ENCODE assay signal across 9 mouse cellular contexts in the genomic region with DNA sequence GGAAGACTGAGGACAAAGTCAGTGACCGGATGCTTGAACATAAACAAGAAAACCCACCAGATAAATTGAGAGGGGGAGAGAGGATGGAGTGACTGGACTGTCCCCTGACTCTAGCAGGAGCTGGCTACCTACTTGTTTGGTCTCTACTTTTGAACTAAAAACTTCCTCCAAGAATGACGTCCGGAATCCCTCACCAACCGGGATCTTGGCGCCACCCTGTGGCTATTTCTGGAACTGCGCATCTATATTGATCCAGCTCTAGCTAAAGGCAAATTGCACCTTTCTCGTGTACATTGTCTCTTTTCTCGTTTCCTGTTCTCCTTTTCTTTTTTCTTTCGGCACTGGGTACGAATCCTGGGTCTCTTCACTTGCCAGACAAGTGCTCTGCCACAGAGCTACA. TPM values are rescaled to one million over a fixed set of nuclear protein-coding genes. Genes with fewer than 3 reads are reported as not detected.
DNase-seq lines count a peak whose midpoint lies in the region; ATAC-seq lines count a peak whose summit lies in the region.
"Had no signal": no experiment of that assay in that cellular context is flagged by ENCODE, and none has a peak within 500 bp of the region (broad histone marks: within the 10 kb centered on the region; RNA-seq: fewer than 3 reads in every experiment).

No protein-coding gene starts in this region.

- H3K9me3 ChIP-seq in hindbrain, embryonic 10.5 days, result no peaks in the 10 kb centered on the region
- H3K9me3 ChIP-seq in hindbrain, embryonic 12.5 days (replicated peaks), result no peaks in the 10 kb centered on the region
- no peaks in the 10 kb centered on the region for H3K9me3 ChIP-seq in embryonic facial prominence, embryonic 10.5 days
- H3K9me3 ChIP-seq: neural tube, embryonic 13.5 days had no signal

- peak; percentile 83 for DNase-seq in hindbrain, embryonic 10.5 days (ENCODE audit: low spot score)
- peak; percentile 89 for DNase-seq in adrenal gland, postnatal 14 days
- DNase-seq in embryonic facial prominence, embryonic 10.5 days (ENCODE audit: low spot score), result peak; percentile 85
- peak; percentile 85 to 93 for DNase-seq in heart, postnatal 14 days
- DNase-seq in left cerebral cortex, adult 8-10 months (ENCODE audit: low spot score in 2 of 2), result peak; percentile 36 to 86
- peak; percentile 32 to 75 for DNase-seq in monocyte, adult 2 months (ENCODE audit: low read depth in 1 of 2, low spot score in 2 of 2)
- peak; percentile 19 for DNase-seq in telencephalon, adult 2 months (ENCODE audit: low read depth, low spot score)

- no peak overlapping the region for H3K4me2 ChIP-seq in hindbrain, embryonic 12.5 days (replicated peaks)
- H3K4me2 ChIP-seq: neural tube, embryonic 13.5 days had no signal

- H3K9ac ChIP-seq in hindbrain, embryonic 12.5 days, result no peak overlapping the region
- H3K9ac ChIP-seq: neural tube, embryonic 13.5 days had no signal

- H3K27me3 ChIP-seq in hindbrain, embryonic 10.5 days (ENCODE audit: insufficient read depth, poor library complexity, severe bottlenecking), result peaks cover 9% of the 10 kb centered on the region; the same call in 1 of the 2 replicates
- no peaks in the 10 kb centered on the region for H3K27me3 ChIP-seq in hindbrain, embryonic 12.5 days
- H3K27me3 ChIP-seq in embryonic facial prominence, embryonic 10.5 days (replicated peaks; ENCODE audit: low read depth, poor library complexity, severe bottlenecking), result no peaks in the 10 kb centered on the region
- H3K27me3 ChIP-seq: neural tube, embryonic 13.5 days had no signal

- no peak overlapping the region for H3K27ac ChIP-seq in hindbrain, embryonic 10.5 days
- no peak overlapping the region for H3K27ac ChIP-seq in hindbrain, embryonic 12.5 days
- H3K27ac ChIP-seq in embryonic facial prominence, embryonic 10.5 days (replicated peaks), result no peak overlapping the region
- H3K27ac ChIP-seq: neural tube, embryonic 13.5 days had no signal

- no peak for ATAC-seq in hindbrain, embryonic 12.5 days (ENCODE audit: low FRiP score)

- no peaks in the 10 kb centered on the region for H3K36me3 ChIP-seq in hindbrain, embryonic 10.5 days
- H3K36me3 ChIP-seq in hindbrain, embryonic 12.5 days, result no peaks in the 10 kb centered on the region
- no peaks in the 10 kb centered on the region for H3K36me3 ChIP-seq in embryonic facial prominence, embryonic 10.5 days (replicated peaks)
- H3K36me3 ChIP-seq: neural tube, embryonic 13.5 days had no signal

- no peak overlapping the region for H3K4me3 ChIP-seq in hindbrain, embryonic 10.5 days
- H3K4me3 ChIP-seq in hindbrain, embryonic 12.5 days, result no peak overlapping the region
- no peak overlapping the region for H3K4me3 ChIP-seq in embryonic facial prominence, embryonic 10.5 days
- H3K4me3 ChIP-seq: neural tube, embryonic 13.5 days had no signal

- intact Hi-C loops in heart, postnatal 14 days (cut with DNase I), result loop anchor here (1.0 to 2.0 kb wide), 3 partner anchors 27 to 141 kb away; no protein-coding TSS in a partner anchor

- WGBS in hindbrain, embryonic 10.5 days, result 12% methylated on average over 10 of the region's 10 CpGs
- WGBS in hindbrain, embryonic 12.5 days, result 15% methylated on average over 10 of the region's 10 CpGs
- WGBS in embryonic facial prominence, embryonic 10.5 days, result 9% methylated on average over 10 of the region's 10 CpGs

- peaks cover 20% of the 10 kb centered on the region; the same call in 1 of the 2 replicates for H3K4me1 ChIP-seq in hindbrain, embryonic 10.5 days (replicated peaks)
- H3K4me1 ChIP-seq in hindbrain, embryonic 12.5 days, result peaks cover 8% of the 10 kb centered on the region; the same call in 1 of the 2 replicates
- H3K4me1 ChIP-seq in embryonic facial prominence, embryonic 10.5 days, result peaks cover 14% of the 10 kb centered on the region

RNA-seq across cellular contexts. Expression of gene Tent5b, which starts 28.4 kb away (rescaled TPM):
- polyA plus RNA-seq in hindbrain, embryonic 10.5 days (2016; fragmentation: Nextera tagmentation; extraction: Ambion mirVana), result 1.2 and 2.1 TPM in 2 replicates
- polyA plus RNA-seq in hindbrain, embryonic 12.5 days (2016; fragmentation: Nextera tagmentation; extraction: Ambion mirVana), result 1.0 and 1.5 TPM in 2 replicates
- total RNA-seq in adrenal gland, postnatal 14 days (2021), result 0.67 and 2.0 TPM in 2 replicates
- polyA plus RNA-seq in embryonic facial prominence, embryonic 10.5 days (2016; fragmentation: Nextera tagmentation; extraction: Ambion mirVana), result 1.0 and 1.2 TPM in 2 replicates
- 1 to 10 TPM; 3.5 to 5.1 TPM for total RNA-seq in heart, postnatal 14 days (2021)
- under 1 TPM in 2 of 4 experiments, not detected in 2; 0.14 to 0.26 TPM for total RNA-seq in left cerebral cortex, adult 8-10 months (2022)

RNA-seq across cellular contexts. Expression of gene Trnp1, which starts 46.8 kb away (rescaled TPM):
- polyA plus RNA-seq in hindbrain, embryonic 10.5 days (2016; fragmentation: Nextera tagmentation; extraction: Ambion mirVana), result 1.1 and 1.3 TPM in 2 replicates
- 4.3 and 4.8 TPM in 2 replicates for polyA plus RNA-seq in hindbrain, embryonic 12.5 days (2016; fragmentation: Nextera tagmentation; extraction: Ambion mirVana)
- total RNA-seq in adrenal gland, postnatal 14 days (2021), result 4.0 and 8.6 TPM in 2 replicates
- polyA plus RNA-seq in embryonic facial prominence, embryonic 10.5 days (2016; fragmentation: Nextera tagmentation; extraction: Ambion mirVana), result 0.57 and 1.1 TPM in 2 replicates
- 1 to 10 TPM; 1.6 to 3.1 TPM for total RNA-seq in heart, postnatal 14 days (2021)
- 100 to 1,000 TPM; 177 to 204 (median 186) TPM for total RNA-seq in left cerebral cortex, adult 8-10 months (2022)

Comparison
In these comparisons a context has a peak if more than half of its experiments do, and no peak if none do; other contexts are left out.
1. DNase-seq: peak in every context shown above with its lines; median percentile 89 in adrenal gland, postnatal 14 days; 89 in heart, postnatal 14 days; 85 in embryonic facial prominence, embryonic 10.5 days; 83 in hindbrain, embryonic 10.5 days; 61 in left cerebral cortex, adult 8-10 months; 54 in monocyte, adult 2 months; 19 in telencephalon, adult 2 months.
2. RNA of gene Trnp1, which starts 46.8 kb away (total RNA-seq): 177 to 204 TPM in left cerebral cortex, adult 8-10 months; 4.0 to 8.6 TPM in adrenal gland, postnatal 14 days and 1.6 to 3.1 TPM in heart, postnatal 14 days; every median in the first group is over 10 times any median in the second.